Mouse (Mus musculus) liver (tissue): ENCODE data around the gene Ccdc61.

Experiments used
- DNase-seq: peaks from one replicate; pipeline ENCODE4 v3.0.0-alpha.2; 2020; ENCODE audit warnings: mixed read lengths

The Ccdc61 gene

GRCm38 (mm10) chr7:18910241-18910831 lies at the start of gene Ccdc61:
Gene Ccdc61 (minus strand): TSS chr7:18910415.
- DNase-seq: peak; percentile 96

GRCm38 (mm10) chr7:18959446-18959845 lies 49.2 kb upstream of the Ccdc61 start:
- DNase-seq: no peak

GRCm38 (mm10) chr7:18958384-18958766 lies 48.2 kb upstream of the Ccdc61 start:
- DNase-seq: no peak

GRCm38 (mm10) chr7:18957569-18958383 lies 47.6 kb upstream of the Ccdc61 start:
- DNase-seq: peak; percentile 48

- peak; percentile 56 for DNase-seq
Observed at GRCm38 (mm10) chr7:18951397-18951796, 41.2 kb upstream of the Ccdc61 start.

GRCm38 (mm10) chr7:18950523-18951315 lies 40.5 kb upstream of the Ccdc61 start:
- DNase-seq: no peak

GRCm38 (mm10) chr7:18949781-18950522 lies 39.7 kb upstream of the Ccdc61 start:
- no peak for DNase-seq

GRCm38 (mm10) chr7:18948151-18948550 lies 37.9 kb upstream of the Ccdc61 start:
- no peak for DNase-seq

- no peak for DNase-seq
Observed at GRCm38 (mm10) chr7:18942815-18943214, 32.6 kb upstream of the Ccdc61 start.

GRCm38 (mm10) chr7:18942376-18942775 lies 32.2 kb upstream of the Ccdc61 start:
- no peak for DNase-seq

- DNase-seq: no peak
Observed at GRCm38 (mm10) chr7:18927759-18928158, 17.5 kb upstream of the Ccdc61 start.

- DNase-seq: no peak
Observed at GRCm38 (mm10) chr7:18926911-18927310, 16.7 kb upstream of the Ccdc61 start.

- no peak for DNase-seq
Observed at GRCm38 (mm10) chr7:18926041-18926790, 16.0 kb upstream of the Ccdc61 start.

GRCm38 (mm10) chr7:18925162-18925938 lies 15.1 kb upstream of the Ccdc61 start, which contains the start of gene Nova2:
Gene Nova2 (plus strand): TSS chr7:18925888.
- peak; percentile 85 for DNase-seq

- no peak for DNase-seq
Observed at GRCm38 (mm10) chr7:18924321-18924720, 14.1 kb upstream of the Ccdc61 start.

- no peak for DNase-seq
Observed at GRCm38 (mm10) chr7:18923711-18924191, 13.5 kb upstream of the Ccdc61 start.

GRCm38 (mm10) chr7:18923267-18923666 lies 13.1 kb upstream of the Ccdc61 start:
- no peak for DNase-seq

- no peak for DNase-seq
Observed at GRCm38 (mm10) chr7:18922807-18923206, 12.6 kb upstream of the Ccdc61 start.

- DNase-seq: peak; percentile 38
Observed at GRCm38 (mm10) chr7:18921069-18921468, 10.9 kb upstream of the Ccdc61 start.

GRCm38 (mm10) chr7:18917931-18918330 lies 7.7 kb upstream of the Ccdc61 start:
- DNase-seq: no peak

GRCm38 (mm10) chr7:18916254-18916653 lies 6.0 kb upstream of the Ccdc61 start:
- no peak for DNase-seq
